Mouse (Mus musculus) neural tube, embryonic 15.5 days (tissue): Measurements from ENCODE around the gene Hoxd1. TPM values are rescaled to one million over a fixed set of nuclear protein-coding genes. Genes with fewer than 3 reads are reported as not detected.

ENCODE experiments used
- ATAC-seq: fragments of 200-750 bp; cut with Nextera tagmentation; 2 replicates; pipeline ENCODE4 v1.8.0; 2017; ENCODE audit warnings: mild to moderate bottlenecking, moderate TSS enrichment, moderate library complexity; ENCODE audit not compliant: low FRiP score
- H3K27ac ChIP-seq: fragments of 300-500 bp; sonication (generic); replicated peaks from 2 replicates; pipeline ENCODE4 v1.5.1; 2015; ENCODE audit warnings: mild to moderate bottlenecking, inconsistent platforms
- H3K27me3 ChIP-seq: fragments of 300-500 bp; sonication (generic); replicated peaks from 2 replicates; pipeline ENCODE4 v1.6.1; 2015; ENCODE audit warnings: inconsistent platforms
- H3K36me3 ChIP-seq: fragments of 300-500 bp; sonication (generic); 2 replicates; pipeline ENCODE4 v1.6.1; 2015; ENCODE audit warnings: inconsistent platforms
- H3K4me1 ChIP-seq: fragments of 300-500 bp; sonication (generic); 2 replicates; pipeline ENCODE4 v1.6.1; 2015; ENCODE audit warnings: inconsistent platforms
- H3K4me2 ChIP-seq: fragments of 300-500 bp; sonication (generic); 2 replicates; pipeline ENCODE4 v1.6.1; 2015; ENCODE audit warnings: inconsistent platforms, mild to moderate bottlenecking, moderate library complexity
- H3K4me3 ChIP-seq: fragments of 300-500 bp; sonication (generic); replicated peaks from 2 replicates; pipeline ENCODE4 v1.5.1; 2015; ENCODE audit warnings: mild to moderate bottlenecking, inconsistent platforms
- H3K9ac ChIP-seq: fragments of 300-500 bp; sonication (generic); replicated peaks from 2 replicates; pipeline ENCODE4 v1.6.1; 2015; ENCODE audit warnings: mild to moderate bottlenecking, inconsistent platforms
- H3K9me3 ChIP-seq: fragments of 300-500 bp; sonication (generic); replicated peaks from 2 replicates; pipeline ENCODE4 v1.6.1; 2016; ENCODE audit warnings: inconsistent platforms
- WGBS: fragments of 180-500 bp; shearing (Covaris S2); methylation state at CpG from one replicate; pipeline ENCODE4 v1.1.7; 2015; ENCODE audit warnings: mixed read lengths; 5-methylcytosine and 5-hydroxymethylcytosine counted together
- polyA plus RNA-seq: library from polyadenylated mRNA; unstranded; fragments of >200 nt; fragmentation: Nextera tagmentation; extraction: Ambion mirVana; gene quantifications from 2 replicates; pipeline ENCODE4 v1.2.1, GENCODE M21; 2015

Hoxd1 gene
- polyA plus RNA-seq, 1 experiment from 2014 or later: 2.1 TPM

GRCm38 (mm10) chr2:74734451-74734850 lies 28.3 kb upstream of the Hoxd1 start:
- Histone ChIP-seq H3K27me3 (no peaks in the 10 kb centered on the region), H3K4me1 (peaks cover 92% of the 10 kb centered on the region), H3K36me3 (no peaks in the 10 kb centered on the region), H3K9me3 (no peaks in the 10 kb centered on the region), H3K4me3 (0 out of 2 replicates have a peak overlapping the region, but pooled peaks have one; percentile 9), H3K4me2 (peak overlapping the region; percentile 58), H3K27ac (peak overlapping the region; percentile 91), H3K9ac (peak overlapping the region; percentile 46)
- 3% methylated on average over 13 of the region's 13 CpGs for WGBS
- ATAC-seq: peak; percentile 33

- H3K4me1 ChIP-seq: peaks cover 97% of the 10 kb centered on the region
- peak overlapping the region; percentile 20; the same call in 1 of the 2 replicates for H3K4me3 ChIP-seq
- ATAC-seq: no peak
- WGBS: 9% methylated on average over 27 of the region's 27 CpGs
- peak overlapping the region; percentile 58 for H3K4me2 ChIP-seq
- peak overlapping the region; percentile 91 for H3K27ac ChIP-seq
- peak overlapping the region; percentile 46 for H3K9ac ChIP-seq
- H3K36me3 ChIP-seq: no peaks in the 10 kb centered on the region
- H3K27me3 ChIP-seq: no peaks in the 10 kb centered on the region
- no peaks in the 10 kb centered on the region for H3K9me3 ChIP-seq
These were observed 27.6 kb upstream of the Hoxd1 start for GRCm38 (mm10) chr2:74734996-74735811.

- Histone ChIP-seq H3K4me2 (peak overlapping the region; percentile 58), H3K9me3 (no peaks in the 10 kb centered on the region), H3K4me3 (peak overlapping the region; percentile 20), H3K4me1 (peaks cover 96% of the 10 kb centered on the region), H3K27ac (peak overlapping the region; percentile 91), H3K9ac (peak overlapping the region; percentile 46), H3K36me3 (no peaks in the 10 kb centered on the region), H3K27me3 (no peaks in the 10 kb centered on the region)
- no peak for ATAC-seq
- 6% methylated on average over 42 of the region's 42 CpGs for WGBS
These were observed 26.7 kb upstream of the Hoxd1 start for GRCm38 (mm10) chr2:74735851-74736687.

- Histone ChIP-seq H3K4me3 (peak overlapping the region; percentile 20), H3K36me3 (no peaks in the 10 kb centered on the region), H3K4me1 (peaks cover 98% of the 10 kb centered on the region), H3K27ac (peak overlapping the region; percentile 91), H3K4me2 (peak overlapping the region; percentile 58), H3K27me3 (no peaks in the 10 kb centered on the region), H3K9me3 (no peaks in the 10 kb centered on the region), H3K9ac (peak overlapping the region; percentile 46)
- WGBS: 9% methylated on average over 15 of the region's 15 CpGs
- no peak for ATAC-seq
These were observed 25.8 kb upstream of the Hoxd1 start for GRCm38 (mm10) chr2:74736688-74737577.

GRCm38 (mm10) chr2:74737578-74738070 lies 25.2 kb upstream of the Hoxd1 start:
- no peak for ATAC-seq
- Histone ChIP-seq H3K36me3 (no peaks in the 10 kb centered on the region), H3K4me2 (peak overlapping the region; percentile 58), H3K4me1 (peaks cover 91% of the 10 kb centered on the region), H3K4me3 (peak overlapping the region; percentile 12; the same call in 1 of the 2 replicates), H3K27me3 (no peaks in the 10 kb centered on the region), H3K27ac (peak overlapping the region; percentile 91), H3K9ac (peak overlapping the region; percentile 46; the same call in 1 of the 2 replicates), H3K9me3 (no peaks in the 10 kb centered on the region)
- WGBS: 19% methylated on average over 7 of the region's 7 CpGs

GRCm38 (mm10) chr2:74738623-74739475 lies 23.9 kb upstream of the Hoxd1 start:
- H3K27ac ChIP-seq: peak overlapping the region; percentile 91

GRCm38 (mm10) chr2:74739476-74739800 lies 23.3 kb upstream of the Hoxd1 start:
- H3K4me2 ChIP-seq: peak overlapping the region; percentile 58
- 18% methylated on average over 2 of the region's 2 CpGs for WGBS
- H3K36me3 ChIP-seq: no peaks in the 10 kb centered on the region
- H3K4me1 ChIP-seq: peaks cover 74% of the 10 kb centered on the region
- H3K27ac ChIP-seq: peak overlapping the region; percentile 91
- no peak overlapping the region for H3K4me3 ChIP-seq
- no peaks in the 10 kb centered on the region for H3K27me3 ChIP-seq
- H3K9me3 ChIP-seq: no peaks in the 10 kb centered on the region
- ATAC-seq: no peak
- peak overlapping the region; percentile 46; the same call in 1 of the 2 replicates for H3K9ac ChIP-seq

More at GRCm38 (mm10) chr2:74738623-74739475, 23.9 kb upstream of the Hoxd1 start:
- H3K4me3 ChIP-seq: peak overlapping the region; percentile 15; the same call in 1 of the 2 replicates
- ATAC-seq: no peak
- H3K4me2 ChIP-seq: peak overlapping the region; percentile 58
- 4% methylated on average over 20 of the region's 20 CpGs for WGBS
- peaks cover 80% of the 10 kb centered on the region for H3K4me1 ChIP-seq
- no peaks in the 10 kb centered on the region for H3K9me3 ChIP-seq
- H3K27me3 ChIP-seq: no peaks in the 10 kb centered on the region
- H3K36me3 ChIP-seq: no peaks in the 10 kb centered on the region
- peak overlapping the region; percentile 46 for H3K9ac ChIP-seq

GRCm38 (mm10) chr2:74739869-74740268 lies 22.9 kb upstream of the Hoxd1 start:
- 3% methylated on average over 14 of the region's 14 CpGs for WGBS
- H3K4me3 ChIP-seq: peak overlapping the region; percentile 27
- peak overlapping the region; percentile 42 for H3K9ac ChIP-seq
- no peaks in the 10 kb centered on the region for H3K36me3 ChIP-seq
- peak overlapping the region; percentile 91 for H3K27ac ChIP-seq
- ATAC-seq: no peak
- H3K4me2 ChIP-seq: peak overlapping the region; percentile 58
- H3K9me3 ChIP-seq: no peaks in the 10 kb centered on the region
- peaks cover 70% of the 10 kb centered on the region for H3K4me1 ChIP-seq
- no peaks in the 10 kb centered on the region for H3K27me3 ChIP-seq

- Histone ChIP-seq H3K9me3 (no peaks in the 10 kb centered on the region), H3K27me3 (no peaks in the 10 kb centered on the region), H3K9ac (peak overlapping the region; percentile 42), H3K36me3 (no peaks in the 10 kb centered on the region), H3K4me1 (peaks cover 69% of the 10 kb centered on the region), H3K27ac (peak overlapping the region; percentile 91), H3K4me3 (peak overlapping the region; percentile 27), H3K4me2 (peak overlapping the region; percentile 58)
- 2% methylated on average over 43 of the region's 43 CpGs for WGBS
- peak; percentile 14 for ATAC-seq
These were observed 22.3 kb upstream of the Hoxd1 start for GRCm38 (mm10) chr2:74740311-74741091.
